Mouse (Mus musculus) MEL (cell line): ENCODE results near the gene Ippk. TPM values are rescaled to one million over a fixed set of nuclear protein-coding genes. Genes with fewer than 3 reads are reported as not detected.

Experiments
- DNase-seq: peaks from one replicate; pipeline ENCODE4 v3.0.0; 2011; ENCODE audit warnings: low read depth, low spot score
- H3K27ac ChIP-seq: 2 replicates; pipeline ENCODE4 v1.5.1; 2012; ENCODE audit warnings: low read depth, mild to moderate bottlenecking, control low read depth, low read length, moderate library complexity; ENCODE audit not compliant: control insufficient read depth
- H3K27me3 ChIP-seq, 2 experiments: fragments of 150-350 bp in 1 of 2; sonication (generic) in 1 of 2; 2 replicates each; pipeline ENCODE4 v1.6.1; 2012; ENCODE audit warnings: low read length in 2 of 2, mild to moderate bottlenecking in 2 of 2, improper control_type of control experiment in 1 of 2, moderate library complexity in 1 of 2; ENCODE audit not compliant: insufficient read depth in 2 of 2, control insufficient read depth in 1 of 2
- H3K36me3 ChIP-seq, 2 experiments: 2 replicates each; pipeline ENCODE4 v1.6.1; 2012 to 2014; ENCODE audit warnings: low read length in 2 of 2, improper control_type of control experiment in 1 of 2, inconsistent platforms in 1 of 2, mild to moderate bottlenecking in 1 of 2; ENCODE audit not compliant: insufficient read depth in 2 of 2, control insufficient read depth in 1 of 2
- H3K4me1 ChIP-seq, 2 experiments: fragments of 150-350 bp in 1 of 2; sonication (generic) in 1 of 2; 2 replicates each; pipeline ENCODE4 v1.6.1; 2012; ENCODE audit warnings: low read length in 2 of 2, improper control_type of control experiment in 1 of 2, mild to moderate bottlenecking in 1 of 2; ENCODE audit not compliant: insufficient read depth in 2 of 2, control insufficient read depth in 1 of 2
- H3K4me3 ChIP-seq, 2 experiments: fragments of 150-350 bp in 1 of 2; sonication (generic) in 1 of 2; 2 replicates each; pipeline ENCODE4 v1.5.1; 2012; ENCODE audit warnings: low read depth in 2 of 2, low read length in 2 of 2, mild to moderate bottlenecking in 2 of 2, moderate library complexity in 2 of 2, control low read depth in 1 of 2, improper control_type of control experiment in 1 of 2; ENCODE audit not compliant: control insufficient read depth in 1 of 2, insufficient read depth in 1 of 2
- H3K79me2 ChIP-seq: 2 replicates; pipeline ENCODE4 v1.6.1; 2012; ENCODE audit warnings: mild to moderate bottlenecking, low read length, moderate library complexity; ENCODE audit not compliant: control insufficient read depth, poor library complexity, insufficient read depth
- H3K9ac ChIP-seq: 2 replicates; pipeline ENCODE4 v1.6.1; 2012; ENCODE audit warnings: low read depth, mild to moderate bottlenecking, control low read depth, low read length, moderate library complexity; ENCODE audit not compliant: control insufficient read depth, poor library complexity, severe bottlenecking
- H3K9me3 ChIP-seq: fragments of 150-350 bp; sonication (generic); replicated peaks from 2 replicates; pipeline ENCODE4 v1.6.1; 2012; ENCODE audit warnings: mild to moderate bottlenecking, low read length, improper control_type of control experiment, moderate library complexity; ENCODE audit not compliant: insufficient read depth
- CHD1 ChIP-seq: IDR thresholded peaks from 2 replicates; pipeline ENCODE4 v1.6.1; 2012; ENCODE audit warnings: low read depth, mild to moderate bottlenecking, inconsistent platforms, low read length, improper control_type of control experiment
- CHD2 ChIP-seq: IDR thresholded peaks from 2 replicates; pipeline ENCODE4 v1.6.1; 2011; ENCODE audit warnings: low read length, improper control_type of control experiment
- CTCF ChIP-seq, 3 experiments: IDR thresholded peaks in 2 of 3; conservative IDR thresholded peaks in 1 of 3; 2 replicates each; pipeline ENCODE4 v1.5.1; 2011 to 2012; ENCODE audit warnings: low read length in 3 of 3, low read depth in 2 of 3, mild to moderate bottlenecking in 2 of 3, improper control_type of control experiment in 1 of 3, inconsistent platforms in 1 of 3, mixed read lengths in 1 of 3, moderate library complexity in 1 of 3; ENCODE audit not compliant: control insufficient read depth in 1 of 3, insufficient read depth in 1 of 3, poor library complexity in 1 of 3, severe bottlenecking in 1 of 3
- E2F4 ChIP-seq: IDR thresholded peaks from 2 replicates; pipeline ENCODE4 v1.6.1; 2011; ENCODE audit warnings: low read depth, low read length, improper control_type of control experiment, borderline replicate concordance
- ELF1 ChIP-seq: IDR thresholded peaks from 2 replicates; pipeline ENCODE4 v1.6.1; 2014; ENCODE audit warnings: low read depth, mild to moderate bottlenecking, inconsistent platforms, low read length, improper control_type of control experiment, moderate library complexity
- EP300 ChIP-seq, 2 experiments: IDR thresholded peaks; 2 replicates each; pipeline ENCODE4 v1.6.1; 2011; ENCODE audit warnings: improper control_type of control experiment in 2 of 2, low read length in 2 of 2, low read depth in 1 of 2, mild to moderate bottlenecking in 1 of 2
- ETS1 ChIP-seq: IDR thresholded peaks from 2 replicates; pipeline ENCODE4 v1.6.1; 2012; ENCODE audit warnings: low read depth, mild to moderate bottlenecking, inconsistent platforms, low read length, improper control_type of control experiment, moderate library complexity
- GABPA ChIP-seq: IDR thresholded peaks from 2 replicates; pipeline ENCODE4 v1.6.1; 2012; ENCODE audit warnings: low read depth, mild to moderate bottlenecking, inconsistent platforms, low read length, improper control_type of control experiment, moderate library complexity
- GATA1 ChIP-seq: IDR thresholded peaks from 2 replicates; pipeline ENCODE4 v1.6.1; 2011; ENCODE audit warnings: low read depth, low read length, improper control_type of control experiment
- HCFC1 ChIP-seq: IDR thresholded peaks from 2 replicates; pipeline ENCODE4 v1.6.1; 2012; ENCODE audit warnings: low read depth, mild to moderate bottlenecking, inconsistent platforms, low read length, improper control_type of control experiment, moderate library complexity
- MAFK ChIP-seq: IDR thresholded peaks from 2 replicates; pipeline ENCODE4 v1.6.1; 2011; ENCODE audit warnings: low read depth, mild to moderate bottlenecking, low read length, improper control_type of control experiment, borderline replicate concordance
- MAZ ChIP-seq: IDR thresholded peaks from 2 replicates; pipeline ENCODE4 v1.6.1; 2012; ENCODE audit warnings: low read depth, mild to moderate bottlenecking, inconsistent platforms, low read length, improper control_type of control experiment
- MEF2A ChIP-seq: IDR thresholded peaks from 2 replicates; pipeline ENCODE4 v1.6.1; 2014; ENCODE audit warnings: low read depth, mild to moderate bottlenecking, inconsistent platforms, low read length, improper control_type of control experiment; ENCODE audit not compliant: poor library complexity, insufficient replicate concordance, severe bottlenecking; ENCODE audit errors: extremely low read depth
- MXI1 ChIP-seq: IDR thresholded peaks from 2 replicates; pipeline ENCODE4 v1.6.1; 2011; ENCODE audit warnings: mild to moderate bottlenecking, low read depth, low read length, improper control_type of control experiment
- MYB ChIP-seq: IDR thresholded peaks from 2 replicates; pipeline ENCODE4 v1.6.1; 2011; ENCODE audit warnings: mild to moderate bottlenecking, low read depth, low read length, improper control_type of control experiment
- NRF1 ChIP-seq: IDR thresholded peaks from 2 replicates; pipeline ENCODE4 v1.6.1; 2014; ENCODE audit warnings: low read depth, mild to moderate bottlenecking, inconsistent platforms, low read length, improper control_type of control experiment, moderate library complexity; ENCODE audit not compliant: poor library complexity, insufficient read depth, severe bottlenecking
- POLR2AphosphoS5 ChIP-seq: IDR thresholded peaks from 2 replicates; pipeline ENCODE4 v1.6.1; 2012; ENCODE audit warnings: low read depth, borderline replicate concordance, mild to moderate bottlenecking, inconsistent platforms, low read length, moderate library complexity, mixed read lengths
- RAD21 ChIP-seq: IDR thresholded peaks from 2 replicates; pipeline ENCODE4 v1.6.1; 2011; ENCODE audit warnings: mild to moderate bottlenecking, low read depth, low read length, improper control_type of control experiment
- RCOR1 ChIP-seq: IDR thresholded peaks from 2 replicates; pipeline ENCODE4 v1.6.1; 2012; ENCODE audit warnings: low read depth, mild to moderate bottlenecking, inconsistent platforms, low read length, improper control_type of control experiment
- SIN3A ChIP-seq: IDR thresholded peaks from 2 replicates; pipeline ENCODE4 v1.6.1; 2012; ENCODE audit warnings: low read length, improper control_type of control experiment, inconsistent platforms
- SMC3 ChIP-seq: IDR thresholded peaks from 2 replicates; pipeline ENCODE4 v1.6.1; 2011; ENCODE audit warnings: low read depth, low read length, improper control_type of control experiment
- TAL1 ChIP-seq: IDR thresholded peaks from 2 replicates; pipeline ENCODE4 v1.6.1; 2012; ENCODE audit warnings: mild to moderate bottlenecking, inconsistent platforms, low read length, moderate library complexity, mixed read lengths
- TBP ChIP-seq: IDR thresholded peaks from 2 replicates; pipeline ENCODE4 v1.8.0; 2011; ENCODE audit warnings: low read depth, low read length, improper control_type of control experiment
- TCF12 ChIP-seq: IDR thresholded peaks from 2 replicates; pipeline ENCODE4 v1.6.1; 2014; ENCODE audit warnings: low read depth, mild to moderate bottlenecking, inconsistent platforms, low read length, improper control_type of control experiment, moderate library complexity
- USF1 ChIP-seq: IDR thresholded peaks from 2 replicates; pipeline ENCODE4 v1.6.1; 2014; ENCODE audit warnings: low read depth, mild to moderate bottlenecking, inconsistent platforms, low read length, improper control_type of control experiment, moderate library complexity
- ZC3H11A ChIP-seq: IDR thresholded peaks from 2 replicates; pipeline ENCODE4 v1.6.1; 2012; ENCODE audit warnings: low read depth, mild to moderate bottlenecking, inconsistent platforms, low read length, improper control_type of control experiment
- ZKSCAN1 ChIP-seq: IDR thresholded peaks from 2 replicates; pipeline ENCODE4 v1.6.1; 2012; ENCODE audit warnings: low read depth, mild to moderate bottlenecking, inconsistent platforms, low read length, improper control_type of control experiment, moderate library complexity
- ZMIZ1 ChIP-seq: IDR thresholded peaks from 2 replicates; pipeline ENCODE4 v1.6.1; 2012; ENCODE audit warnings: low read depth, mild to moderate bottlenecking, inconsistent platforms, low read length, improper control_type of control experiment, moderate library complexity
- ZNF384 ChIP-seq: IDR thresholded peaks from 2 replicates; pipeline ENCODE4 v1.6.1; 2012; ENCODE audit warnings: low read depth, mild to moderate bottlenecking, inconsistent platforms, low read length, improper control_type of control experiment
- polyA plus RNA-seq, 2 experiments: library from polyadenylated mRNA; stranded (reverse) in 1 of 2; unstranded in 1 of 2; fragments of >175 nt in 1 of 2; fragments of >200 nt in 1 of 2; gene quantifications; 2 replicates each; pipeline versions ENCODE4 v1.2.1 to v1.2.4; 2012; ENCODE audit warnings: low replicate concordance in 2 of 2, low read depth in 1 of 2; ENCODE audit not compliant: insufficient read length in 2 of 2, insufficient read depth in 1 of 2, missing spikeins in 1 of 2
- total RNA-seq: library from RNA; depleted of rRNA; stranded (reverse); fragments of 300-350 nt; gene quantifications from 2 replicates; pipeline ENCODE4 v1.2.3, GENCODE M21; 2012

The Ippk gene
- total and polyA plus RNA-seq, 3 experiments = 14.0 to 19.6 TPM; not detected in 1

DNA sequence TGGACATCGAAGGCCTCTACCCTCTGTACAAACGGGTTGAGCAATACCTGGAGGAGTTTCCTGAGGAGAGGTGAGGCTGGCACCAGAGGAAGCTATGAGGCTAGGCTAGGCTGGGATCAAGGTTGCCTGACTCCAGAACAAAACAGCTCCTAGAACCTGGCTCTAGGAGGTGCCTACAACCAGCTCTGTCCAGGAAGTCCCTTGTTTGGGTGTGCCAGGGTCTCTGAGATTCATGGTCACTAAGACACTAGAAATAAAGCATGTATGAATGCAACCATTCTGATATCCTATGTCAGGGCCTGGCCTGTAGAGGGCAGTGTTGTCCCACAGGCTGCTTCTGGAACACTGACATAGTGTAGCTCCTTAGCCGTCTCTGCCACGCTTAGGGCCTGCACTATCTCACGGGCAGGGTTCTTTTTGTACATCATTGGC, 28.3 kb downstream of the Ippk start:
- H3K27me3 ChIP-seq = no peaks in the 10 kb centered on the region
- no peak overlapping the region for H3K27ac ChIP-seq
- no peak overlapping the region for H3K4me3 ChIP-seq
- peak; percentile 77 for DNase-seq
- H3K36me3 ChIP-seq = no peaks in the 10 kb centered on the region; a peak in 1 of 4 replicates
- no peak overlapping the region for H3K9ac ChIP-seq
- no peaks in the 10 kb centered on the region for H3K4me1 ChIP-seq
- H3K79me2 ChIP-seq = no peaks in the 10 kb centered on the region
- no peaks in the 10 kb centered on the region for H3K9me3 ChIP-seq
- TF ChIP-seq MYB (no peak), TBP (no peak), MAZ (no peak), TAL1 (no peak), RAD21 (peak; percentile 88), NRF1 (no peak), ZMIZ1 (no peak), GATA1 (no peak), MXI1 (no peak), E2F4 (no peak), ELF1 (no peak), CHD1 (no peak), ETS1 (no peak), SMC3 (peak; percentile 77), GABPA (no peak), MEF2A (no peak), CTCF (IDR thresholded peaks at IDR 0.05 in 2 of 3, conservative IDR thresholded peaks at IDR 0.05 in 1 of 3; ENCODE audit: control insufficient read depth in 1 of 3, insufficient read depth in 1 of 3, low read depth in 2 of 3, low read length in 3 of 3, poor library complexity in 1 of 3, severe bottlenecking in 1 of 3) (peak; percentile 90 to 99 (median 92)), HCFC1 (no peak), ZNF384 (no peak), CHD2 (no peak), ZC3H11A (peak; percentile 81), POLR2AphosphoS5 (no peak), USF1 (no peak), TCF12 (no peak), MAFK (no peak), RCOR1 (no peak), SIN3A (no peak), EP300 (IDR thresholded peaks at IDR 0.05; ENCODE audit: low read depth in 1 of 2, low read length in 2 of 2) (no peak), ZKSCAN1 (no peak)
